Mouse (Mus musculus) stomach, postnatal 0 days (tissue): ENCODE measurements around the gene Spata2.

Experiments
- CTCF ChIP-seq: IDR thresholded peaks from 2 replicates; pipeline ENCODE4 v1.5.1; 2016; ENCODE audit warnings: antibody characterized with exemption, low read depth, mild to moderate bottlenecking, moderate library complexity
- EP300 ChIP-seq: optimal IDR thresholded peaks from 2 replicates; pipeline ENCODE3; 2016; ENCODE audit warnings: antibody characterized with exemption

DNA sequence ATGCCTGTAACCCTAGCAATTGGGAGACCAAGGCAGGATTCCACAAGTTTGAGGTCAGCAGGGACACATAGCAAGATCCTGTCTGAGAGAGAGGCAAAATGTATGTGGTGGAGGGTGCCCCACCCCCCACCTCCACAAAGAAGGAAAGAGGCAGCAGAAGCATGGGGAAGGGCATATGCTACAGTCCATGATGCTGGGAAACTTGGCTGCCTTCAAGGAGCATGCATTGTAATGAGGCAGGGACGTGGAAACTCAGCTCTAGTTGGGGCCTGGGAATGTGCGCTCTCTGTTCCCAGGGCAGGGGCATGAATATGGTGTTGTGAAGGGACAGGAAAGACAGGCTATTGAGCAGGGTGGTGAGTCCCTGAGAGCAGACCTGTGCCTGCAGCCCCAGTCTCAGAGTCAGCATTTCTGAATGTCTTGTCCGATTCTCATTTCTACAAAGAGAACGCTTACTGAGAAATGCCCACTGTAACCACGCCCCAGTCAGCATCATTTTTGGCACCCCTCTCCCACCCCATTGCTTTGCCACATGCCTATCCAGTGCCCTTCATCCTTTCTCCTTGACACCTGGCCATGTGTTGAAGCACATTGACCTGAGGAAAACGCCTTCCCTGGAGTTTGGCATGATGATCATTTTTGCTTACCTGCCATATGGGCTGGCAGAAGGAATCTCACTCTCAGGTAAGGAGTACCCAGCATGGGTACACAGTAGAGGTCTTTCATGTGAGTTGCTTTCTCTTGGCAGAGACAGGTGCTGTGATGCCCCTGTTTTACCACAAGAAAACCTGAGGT, 33.4 kb downstream of the Spata2 start:
- TF ChIP-seq CTCF (no peak), EP300 (no peak)
